Comparison of ENCODE assay signal across 17 mouse cellular contexts in genomic region chr10:53335266-53335665, GRCm38 (mm10). TPM values are rescaled to one million over a fixed set of nuclear protein-coding genes. Genes with fewer than 3 reads are reported as not detected.
DNase-seq lines count a peak whose midpoint lies in the region; ATAC-seq and TF ChIP-seq lines count a peak whose summit lies in the region.
"Had no signal": no experiment of that assay in that cellular context is flagged by ENCODE, and none has a peak within 500 bp of the region (broad histone marks: within the 10 kb centered on the region; RNA-seq: fewer than 3 reads in every experiment).

No protein-coding gene starts in this region.

- 48% methylated on average over 2 of the region's 2 CpGs for WGBS in heart, embryonic 15.5 days
- WGBS in liver, postnatal 0 days (ENCODE audit: insufficient replicate concordance): 61% methylated on average over 2 of the region's 2 CpGs

- DNase-seq in heart, adult 11 months: peak; percentile 95
- DNase-seq in heart, postnatal 25 days (ENCODE audit: low spot score): no peak
- peak; percentile 4 for DNase-seq in c-Kit-negative CD71-positive TER-119-positive erythroid progenitor cells, embryonic 14.5 days (ENCODE audit: low read depth, low spot score)
- no peak for DNase-seq in liver, postnatal 0 days
- no peak for DNase-seq in urinary bladder, postnatal 36 days (ENCODE audit: low spot score in 2 of 2)
- DNase-seq in cerebellum, adult 11-12 months: no peak
- DNase-seq in lung, postnatal 10 days: no peak
- DNase-seq: cerebellum, adult 9-10 months; kidney, adult 2 months; lung, postnatal 14 days had no signal

- H3K27ac ChIP-seq in heart, embryonic 15.5 days: peak overlapping the region; percentile 93
- peak overlapping the region; percentile 48; the same call in 1 of the 2 replicates for H3K27ac ChIP-seq in liver, postnatal 0 days (ENCODE audit: low read depth)
- H3K27ac ChIP-seq: embryonic facial prominence, embryonic 10.5 days; hindbrain, postnatal 0 days; left cerebral cortex, adult 2 months; limb, embryonic 12.5 days; neural tube, embryonic 13.5 days had no signal

- H3K4me1 ChIP-seq in heart, embryonic 15.5 days (replicated peaks): peaks cover 28% of the 10 kb centered on the region
- peaks cover 14% of the 10 kb centered on the region for H3K4me1 ChIP-seq in liver, postnatal 0 days (ENCODE audit: insufficient read depth)
- H3K4me1 ChIP-seq: embryonic facial prominence, embryonic 10.5 days; limb, embryonic 12.5 days; neural tube, embryonic 13.5 days had no signal

- H3K4me3 ChIP-seq in heart, embryonic 15.5 days: no peak overlapping the region
- H3K4me3 ChIP-seq in liver, postnatal 0 days (ENCODE audit: low read depth, low read length): no peak overlapping the region
- H3K4me3 ChIP-seq: embryonic facial prominence, embryonic 10.5 days; left cerebral cortex, adult 2 months; limb, embryonic 12.5 days; neural tube, embryonic 13.5 days had no signal

- no peaks in the 10 kb centered on the region for H3K36me3 ChIP-seq in heart, embryonic 15.5 days
- H3K36me3 ChIP-seq in liver, postnatal 0 days (replicated peaks; ENCODE audit: insufficient read depth, low read length): 0 out of 2 replicates have a peak, but pooled peaks cover 2% of the 10 kb centered on the region
- H3K36me3 ChIP-seq: embryonic facial prominence, embryonic 10.5 days; limb, embryonic 12.5 days; neural tube, embryonic 13.5 days had no signal

- no peaks in the 10 kb centered on the region for H3K9me3 ChIP-seq in heart, embryonic 15.5 days (replicated peaks)
- no peaks in the 10 kb centered on the region for H3K9me3 ChIP-seq in liver, postnatal 0 days (ENCODE audit: low read length)
- H3K9me3 ChIP-seq: embryonic facial prominence, embryonic 10.5 days; limb, embryonic 12.5 days; neural tube, embryonic 13.5 days had no signal

- H3K27me3 ChIP-seq in heart, embryonic 15.5 days: no peaks in the 10 kb centered on the region
- H3K27me3 ChIP-seq in liver, postnatal 0 days (ENCODE audit: insufficient read depth, low read length): no peaks in the 10 kb centered on the region
- H3K27me3 ChIP-seq: limb, embryonic 12.5 days; neural tube, embryonic 13.5 days had no signal

- ATAC-seq in heart, embryonic 15.5 days (replicated peaks; ENCODE audit: insufficient number of reproducible peaks, insufficient read depth, low FRiP score, low read depth): peak; percentile 45; the same call in 1 of the 2 replicates
- peak; percentile 81 for ATAC-seq in liver, postnatal 0 days
- ATAC-seq: hindbrain, postnatal 0 days; midbrain, embryonic 16.5 days had no signal

- peak overlapping the region; percentile 53 for H3K4me2 ChIP-seq in heart, embryonic 15.5 days
- peak overlapping the region; percentile 44 for H3K4me2 ChIP-seq in liver, postnatal 0 days (ENCODE audit: low read depth, low read length)
- H3K4me2 ChIP-seq: limb, embryonic 12.5 days; neural tube, embryonic 13.5 days had no signal

- no peak overlapping the region for H3K9ac ChIP-seq in heart, embryonic 15.5 days
- H3K9ac ChIP-seq in liver, postnatal 0 days (replicated peaks): no peak overlapping the region
- H3K9ac ChIP-seq: limb, embryonic 12.5 days; neural tube, embryonic 13.5 days had no signal

- TF ChIP-seq EP300 in liver, postnatal 0 days (IDR thresholded peaks at IDR 0.05; ENCODE audit: low read depth): peak; percentile 78

- intact Hi-C loops in heart, postnatal 25 days (cut with DNase I): loop anchor here (5.0 kb wide), 1 partner anchor 158 kb away; no protein-coding TSS in a partner anchor

- no peak for TF ChIP-seq CTCF in liver, postnatal 0 days (IDR thresholded peaks at IDR 0.05; ENCODE audit: low read depth)

RNA-seq across cellular contexts. Expression of gene Pln, which starts 2.2 kb away (rescaled TPM):
- total RNA-seq in heart, postnatal 25 days (2021): 1,000 to 10,000 TPM; 6,036 to 6,221 TPM
- polyA plus RNA-seq in heart, embryonic 15.5 days (2015; fragmentation: Nextera tagmentation; extraction: Ambion mirVana): 791 and 1,187 TPM in 2 replicates
- 0.22 and 0.40 TPM in 2 replicates for polyA plus RNA-seq in liver, postnatal 0 days (2015; fragmentation: Nextera tagmentation; extraction: Ambion mirVana)

RNA-seq across cellular contexts. Expression of gene Cep85l, which starts 44.5 kb away (rescaled TPM):
- 10 to 100 TPM; 14.5 to 16.1 TPM for total RNA-seq in heart, postnatal 25 days (2021)
- polyA plus RNA-seq in heart, embryonic 15.5 days (2015; fragmentation: Nextera tagmentation; extraction: Ambion mirVana): 5.1 TPM in 2 replicates
- polyA plus RNA-seq in liver, postnatal 0 days (2015; fragmentation: Nextera tagmentation; extraction: Ambion mirVana): 2.5 and 5.4 TPM in 2 replicates

Comparison
In these comparisons a context has a peak if more than half of its experiments do, and no peak if none do; other contexts are left out.
1. DNase-seq: peak in heart, adult 11 months (single experiment) and c-Kit-negative CD71-positive TER-119-positive erythroid progenitor cells, embryonic 14.5 days (single experiment); none in heart, postnatal 25 days (single experiment), liver, postnatal 0 days (single experiment), urinary bladder, postnatal 36 days (0 of 2), cerebellum, adult 11-12 months (single experiment) and lung, postnatal 10 days (single experiment).
2. RNA of gene Pln, which starts 2.2 kb away (polyA plus RNA-seq): 791 to 1,187 TPM in heart, embryonic 15.5 days; 0.22 to 0.40 TPM in liver, postnatal 0 days; every median in the first group is over 100 times any median in the second.